Mouse (Mus musculus) testis, adult 2 months (tissue): ENCODE measurements around the gene Vsig10.

Experiments used
- CTCF ChIP-seq: fragments of 200-500 bp; IDR thresholded peaks from 2 replicates; pipeline ENCODE4 v1.5.1; 2012; ENCODE audit warnings: low read depth, mild to moderate bottlenecking, inconsistent platforms, low read length, moderate library complexity; ENCODE audit not compliant: control insufficient read depth, insufficient read depth, insufficient replicate concordance
- POLR2A ChIP-seq: fragments of 200-500 bp; IDR thresholded peaks from 2 replicates; pipeline ENCODE4 v1.6.1; 2012; ENCODE audit warnings: low read depth, mild to moderate bottlenecking, inconsistent platforms, low read length, moderate library complexity; ENCODE audit not compliant: control insufficient read depth

- TF ChIP-seq CTCF, result no peak
- TF ChIP-seq POLR2A, result no peak
These were observed 77.0 kb downstream of the Vsig10 start for GRCm38 (mm10) chr5:117395834-117396233.
